Mouse (Mus musculus) heart, embryonic 11.5 days (tissue): ENCODE measurements around the gene Pcsk4. TPM values are rescaled to one million over a fixed set of nuclear protein-coding genes. Genes with fewer than 3 reads are reported as not detected.

ENCODE experiments used
- microRNA-seq: library from miRNA; unstranded; fragments of <30 nt; microRNA quantifications from one replicate; pipeline ENCODE4, GENCODE M21; 2016; ENCODE audit warnings: borderline number of aligned reads
- polyA plus RNA-seq: library from polyadenylated mRNA; unstranded; fragments of >200 nt; fragmentation: Nextera tagmentation; extraction: Ambion mirVana; gene quantifications from 2 replicates; pipeline ENCODE4 v1.2.1, GENCODE M21; 2014

Pcsk4 gene
- polyA plus RNA-seq, 1 experiment from 2014 or later: 1.6 TPM

Small RNAs within 50 kb of the gene (microRNA-seq; reads per million reads assigned to microRNA genes)
- 0.68 reads per million, percentile 4 among the genes with 10 or more reads in this experiment for gene Mir6911

Other genes with a start within 250 kb of the Pcsk4 start
- gene Sbno2, start 223.9 kb downstream of the Pcsk4 start, polyA plus RNA-seq: 8.4 and 9.6 TPM in 2 replicates
- 16.5 and 20.0 TPM in 2 replicates for gene Stk11, start 213.7 kb downstream of the Pcsk4 start, polyA plus RNA-seq
- gene Atp5d, start 190.9 kb downstream of the Pcsk4 start, polyA plus RNA-seq: 772 and 785 TPM in 2 replicates
- gene Cbarp, start 188.7 kb downstream of the Pcsk4 start, polyA plus RNA-seq: 2.5 and 2.7 TPM in 2 replicates
- 29.5 and 31.9 TPM in 2 replicates for gene Midn, start 181.2 kb downstream of the Pcsk4 start, polyA plus RNA-seq
- 49.1 and 52.7 TPM in 2 replicates for gene Cirbp, start 163.5 kb downstream of the Pcsk4 start, polyA plus RNA-seq
- 9.6 and 12.4 TPM in 2 replicates for gene 1600002K03Rik, start 156.6 kb downstream of the Pcsk4 start, polyA plus RNA-seq
- gene Efna2, start 150.0 kb downstream of the Pcsk4 start, polyA plus RNA-seq: 13.9 and 14.8 TPM in 2 replicates
- gene Mum1, start 103.1 kb downstream of the Pcsk4 start, polyA plus RNA-seq: 34.6 and 38.2 TPM in 2 replicates
- gene Ndufs7, start 80.4 kb downstream of the Pcsk4 start, polyA plus RNA-seq: 499 and 501 TPM in 2 replicates
- gene Gamt, start 68.5 kb downstream of the Pcsk4 start, polyA plus RNA-seq: 57.2 and 59.0 TPM in 2 replicates
- 28.4 and 29.9 TPM in 2 replicates for gene Dazap1, start 68.0 kb downstream of the Pcsk4 start, polyA plus RNA-seq
- gene Rps15, start 37.0 kb downstream of the Pcsk4 start, polyA plus RNA-seq: 702 and 828 TPM in 2 replicates
- 0.55 and 0.69 TPM in 2 replicates for gene Apc2, start 33.5 kb downstream of the Pcsk4 start, polyA plus RNA-seq
- gene 2310011J03Rik, start 9.0 kb downstream of the Pcsk4 start, polyA plus RNA-seq: 29.7 and 31.0 TPM in 2 replicates
- 4.9 and 7.3 TPM in 2 replicates for gene Reep6, start 455 bp upstream of the Pcsk4 start, polyA plus RNA-seq
- gene Adamtsl5, start 18.9 kb upstream of the Pcsk4 start, polyA plus RNA-seq: 2.4 and 3.7 TPM in 2 replicates
- not detected in 2 replicates for gene Plk5, start 27.0 kb upstream of the Pcsk4 start, polyA plus RNA-seq
- gene Mex3d, start 58.2 kb upstream of the Pcsk4 start, polyA plus RNA-seq: 4.0 and 6.4 TPM in 2 replicates
- gene Mbd3, start 70.1 kb upstream of the Pcsk4 start, polyA plus RNA-seq: 151 and 171 TPM in 2 replicates
- 1,161 and 1,177 TPM in 2 replicates for gene Uqcr11, start 77.3 kb upstream of the Pcsk4 start, polyA plus RNA-seq
- gene Tcf3, start 104.1 kb upstream of the Pcsk4 start, polyA plus RNA-seq: 66.1 and 69.8 TPM in 2 replicates
- 0.04 TPM in 1 of 2 replicates, not detected in the other for gene Onecut3, start 165.3 kb upstream of the Pcsk4 start, polyA plus RNA-seq
- gene Atp8b3, start 209.6 kb upstream of the Pcsk4 start, polyA plus RNA-seq: 0.09 TPM in 1 of 2 replicates, not detected in the other
- gene Rexo1, start 232.1 kb upstream of the Pcsk4 start, polyA plus RNA-seq: 18.0 and 18.1 TPM in 2 replicates
- 4.9 and 5.5 TPM in 2 replicates for gene Klf16, start 247.8 kb upstream of the Pcsk4 start, polyA plus RNA-seq